Mouse (Mus musculus) kidney, postnatal 36 days (tissue): Measurements from ENCODE around the gene Snd1.
A peak's percentile ranks its signal among the peaks of the same experiment; 100 is the strongest.

Experiments
- DNase-seq, 2 experiments: peaks; one replicate each; pipeline ENCODE4 v3.0.0; 2021 to 2022; ENCODE audit warnings: mixed read lengths in 2 of 2

The Snd1 gene

GRCm38 (mm10) chr6:28717203-28717844 is 242.4 kb downstream of the Snd1 start:
- no peak for DNase-seq

- no peak for DNase-seq
Measured at GRCm38 (mm10) chr6:28717845-28718237, 242.9 kb downstream of the Snd1 start.

- no peak for DNase-seq
Measured at GRCm38 (mm10) chr6:28720391-28721171, 245.6 kb downstream of the Snd1 start.

- DNase-seq, result no peak
Measured at GRCm38 (mm10) chr6:28723059-28723458, 248.1 kb downstream of the Snd1 start.

- DNase-seq, result no peak
Measured at GRCm38 (mm10) chr6:28724776-28725175, 249.8 kb downstream of the Snd1 start.

- no peak for DNase-seq
Measured at GRCm38 (mm10) chr6:28729236-28729635, 254.3 kb downstream of the Snd1 start.

- DNase-seq, result no peak
Measured at GRCm38 (mm10) chr6:28729649-28730048, 254.7 kb downstream of the Snd1 start.

- DNase-seq, result peak in 1 of 2 experiments; percentile 9
Measured at GRCm38 (mm10) chr6:28731246-28731645, 256.3 kb downstream of the Snd1 start.

GRCm38 (mm10) chr6:28733884-28734647 is 259.1 kb downstream of the Snd1 start:
- peak in 1 of 2 experiments; percentile 25 for DNase-seq

- no peak for DNase-seq
Measured at GRCm38 (mm10) chr6:28735116-28735515, 260.2 kb downstream of the Snd1 start.

- DNase-seq, result no peak
Measured at GRCm38 (mm10) chr6:28736665-28737064, 261.7 kb downstream of the Snd1 start.

GRCm38 (mm10) chr6:28737601-28738000 is 262.7 kb downstream of the Snd1 start:
- DNase-seq, result no peak

GRCm38 (mm10) chr6:28743586-28743985 is 268.6 kb downstream of the Snd1 start:
- DNase-seq, result peak in 1 of 2 experiments; percentile 17

GRCm38 (mm10) chr6:28745864-28746263 is 270.9 kb downstream of the Snd1 start:
- DNase-seq, result no peak

GRCm38 (mm10) chr6:28747025-28747424 is 272.1 kb downstream of the Snd1 start:
- DNase-seq, result no peak

GRCm38 (mm10) chr6:28747931-28748670 is 273.2 kb downstream of the Snd1 start:
- DNase-seq, result peak; percentile 21 to 31

GRCm38 (mm10) chr6:28749224-28749623 is 274.3 kb downstream of the Snd1 start:
- DNase-seq, result no peak

GRCm38 (mm10) chr6:28751186-28751585 is 276.2 kb downstream of the Snd1 start:
- DNase-seq, result peak; percentile 6 to 25

- no peak for DNase-seq
Measured at GRCm38 (mm10) chr6:28753217-28753616, 278.3 kb downstream of the Snd1 start.

- DNase-seq, result no peak
Measured at GRCm38 (mm10) chr6:28753681-28754080, 278.7 kb downstream of the Snd1 start.

- no peak for DNase-seq
Measured at GRCm38 (mm10) chr6:28754127-28754898, 279.4 kb downstream of the Snd1 start.
